Mouse (Mus musculus) liver, postnatal 0 days (tissue): ENCODE measurements around the gene Plekha6. TPM values are rescaled to one million over a fixed set of nuclear protein-coding genes. Genes with fewer than 3 reads are reported as not detected.

Experiments used
- ATAC-seq: fragments of 200-750 bp; cut with Nextera tagmentation; 2 replicates; pipeline ENCODE4 v1.8.0; 2017; ENCODE audit warnings: mild to moderate bottlenecking, moderate library complexity
- DNase-seq: peaks from one replicate; pipeline ENCODE4 v3.0.0-alpha.2; 2016
- H3K27ac ChIP-seq: fragments of 300-500 bp; sonication (generic); 2 replicates; pipeline ENCODE4 v1.5.1; 2014; ENCODE audit warnings: antibody characterized with exemption, moderate library complexity, mild to moderate bottlenecking, low read depth
- H3K27me3 ChIP-seq: fragments of 300-500 bp; sonication (generic); 2 replicates; pipeline ENCODE4 v1.6.1; 2014; ENCODE audit warnings: low read length, control low read depth, mixed read lengths; ENCODE audit not compliant: insufficient read depth
- H3K36me3 ChIP-seq: fragments of 300-500 bp; sonication (generic); replicated peaks from 2 replicates; pipeline ENCODE4 v1.6.1; 2014; ENCODE audit warnings: mild to moderate bottlenecking, control low read depth, low read length, moderate library complexity, mixed read lengths; ENCODE audit not compliant: insufficient read depth
- H3K4me1 ChIP-seq: fragments of 300-500 bp; sonication (generic); 2 replicates; pipeline ENCODE4 v1.6.1; 2014; ENCODE audit warnings: antibody characterized with exemption, mild to moderate bottlenecking, control low read depth; ENCODE audit not compliant: insufficient read depth
- H3K4me2 ChIP-seq: fragments of 300-500 bp; sonication (generic); 2 replicates; pipeline ENCODE4 v1.6.1; 2014; ENCODE audit warnings: low read depth, mild to moderate bottlenecking, low read length, moderate library complexity, mixed read lengths
- H3K4me3 ChIP-seq: fragments of 300-500 bp; sonication (generic); 2 replicates; pipeline ENCODE4 v1.5.1; 2014; ENCODE audit warnings: low read depth, low read length
- H3K9ac ChIP-seq: fragments of 300-500 bp; sonication (generic); replicated peaks from 2 replicates; pipeline ENCODE4 v1.6.1; 2014; ENCODE audit warnings: mild to moderate bottlenecking, moderate library complexity
- H3K9me3 ChIP-seq: fragments of 300-500 bp; sonication (generic); 2 replicates; pipeline ENCODE4 v1.6.1; 2016; ENCODE audit warnings: mild to moderate bottlenecking, control low read depth, low read length, mixed read lengths
- CTCF ChIP-seq: sonication (generic); IDR thresholded peaks from 2 replicates; pipeline ENCODE4 v1.5.1; 2016; ENCODE audit warnings: antibody characterized with exemption, low read depth
- EP300 ChIP-seq: IDR thresholded peaks from 2 replicates; pipeline ENCODE4 v1.6.1; 2016; ENCODE audit warnings: antibody characterized with exemption, low read depth, mild to moderate bottlenecking
- WGBS: fragments of 180-500 bp; shearing (Covaris S2); extraction: QIAGEN DNeasy Blood & Tissue Kit; methylation state at CpG from one replicate; pipeline ENCODE4 v1.1.7; 2014; ENCODE audit not compliant: insufficient replicate concordance; 5-methylcytosine and 5-hydroxymethylcytosine counted together
- polyA plus RNA-seq: library from polyadenylated mRNA; unstranded; fragments of >200 nt; fragmentation: Nextera tagmentation; extraction: Ambion mirVana; gene quantifications from 2 replicates; pipeline ENCODE4 v1.2.1, GENCODE M21; 2015

Gene Plekha6
- polyA plus RNA-seq, 1 experiment from 2014 or later = 3.8 TPM

GRCm38 (mm10) chr1:133245690-133246619 is 81.9 kb downstream of the Plekha6 start:
- Histone ChIP-seq H3K36me3 (no peaks in the 10 kb centered on the region), H3K27me3 (no peaks in the 10 kb centered on the region), H3K4me2 (peak overlapping the region; percentile 62), H3K4me1 (peaks cover 21% of the 10 kb centered on the region), H3K9ac (peak overlapping the region; percentile 59), H3K9me3 (no peaks in the 10 kb centered on the region), H3K4me3 (peak overlapping the region; percentile 45), H3K27ac (peak overlapping the region; percentile 90)
- DNase-seq (peak; percentile 70), ATAC-seq (peak; percentile 93)
- peak; percentile 82 for TF ChIP-seq EP300
- TF ChIP-seq CTCF = no peak
- WGBS = 29% methylated on average over 12 of the region's 12 CpGs

- peaks cover 23% of the 10 kb centered on the region for H3K4me1 ChIP-seq
- H3K9ac ChIP-seq = no peak overlapping the region; the same call in 1 of the 2 replicates
- H3K9me3 ChIP-seq = no peaks in the 10 kb centered on the region
- H3K27me3 ChIP-seq = no peaks in the 10 kb centered on the region
- DNase-seq (no peak), ATAC-seq (no peak)
- WGBS = 64% methylated on average over 5 of the region's 5 CpGs
- H3K36me3 ChIP-seq = no peaks in the 10 kb centered on the region
- no peak overlapping the region for H3K27ac ChIP-seq
- H3K4me2 ChIP-seq = peak overlapping the region; percentile 62
- no peak for TF ChIP-seq EP300
- TF ChIP-seq CTCF = no peak
- peak overlapping the region; percentile 45; the same call in 1 of the 2 replicates for H3K4me3 ChIP-seq
Measured at GRCm38 (mm10) chr1:133247189-133247588, 83.2 kb downstream of the Plekha6 start.

GRCm38 (mm10) chr1:133250761-133251160 is 86.8 kb downstream of the Plekha6 start:
- H3K27me3 ChIP-seq = no peaks in the 10 kb centered on the region

GRCm38 (mm10) chr1:133251625-133252034 is 87.6 kb downstream of the Plekha6 start:
- no peaks in the 10 kb centered on the region for H3K9me3 ChIP-seq
- H3K27me3 ChIP-seq = no peaks in the 10 kb centered on the region
- H3K9ac ChIP-seq = no peak overlapping the region
- TF ChIP-seq CTCF (no peak), EP300 (no peak)
- no peaks in the 10 kb centered on the region for H3K36me3 ChIP-seq
- H3K27ac ChIP-seq = peak overlapping the region; percentile 40; the same call in 1 of the 2 replicates
- ATAC-seq (no peak), DNase-seq (peak; percentile 31)
- 27% methylated on average over 5 of the region's 5 CpGs for WGBS
- no peak overlapping the region for H3K4me3 ChIP-seq
- peaks cover 22% of the 10 kb centered on the region for H3K4me1 ChIP-seq
- no peak overlapping the region for H3K4me2 ChIP-seq

More at GRCm38 (mm10) chr1:133250761-133251160, 86.8 kb downstream of the Plekha6 start:
- no peak overlapping the region for H3K4me3 ChIP-seq
- H3K9me3 ChIP-seq = no peaks in the 10 kb centered on the region
- DNase-seq = no peak
- TF ChIP-seq CTCF (no peak), EP300 (no peak)
- H3K4me1 ChIP-seq = peaks cover 14% of the 10 kb centered on the region
- no peaks in the 10 kb centered on the region for H3K36me3 ChIP-seq
- 79% methylated on average over 6 of the region's 6 CpGs for WGBS
- ATAC-seq = no peak
- no peak overlapping the region for H3K27ac ChIP-seq
- no peak overlapping the region for H3K4me2 ChIP-seq
- H3K9ac ChIP-seq = no peak overlapping the region

GRCm38 (mm10) chr1:133252251-133252650 is 88.2 kb downstream of the Plekha6 start:
- H3K36me3 ChIP-seq = no peaks in the 10 kb centered on the region
- no peak for DNase-seq
- H3K4me2 ChIP-seq = no peak overlapping the region
- peak overlapping the region; percentile 55 for H3K27ac ChIP-seq
- whole genome bisulfite sequencing = 58% methylated on average over 3 of the region's 3 CpGs
- TF ChIP-seq CTCF = no peak
- no peak for TF ChIP-seq EP300
- no peak overlapping the region for H3K4me3 ChIP-seq
- ATAC-seq = no peak
- H3K9ac ChIP-seq = no peak overlapping the region
- no peaks in the 10 kb centered on the region for H3K9me3 ChIP-seq
- H3K27me3 ChIP-seq = no peaks in the 10 kb centered on the region
- H3K4me1 ChIP-seq = peaks cover 19% of the 10 kb centered on the region

- Histone ChIP-seq H3K9me3 (no peaks in the 10 kb centered on the region), H3K27ac (peak overlapping the region; percentile 55), H3K4me2 (no peak overlapping the region), H3K36me3 (no peaks in the 10 kb centered on the region), H3K9ac (no peak overlapping the region), H3K4me3 (no peak overlapping the region), H3K27me3 (no peaks in the 10 kb centered on the region), H3K4me1 (peaks cover 16% of the 10 kb centered on the region)
- DNase-seq (no peak), ATAC-seq (no peak)
- TF ChIP-seq EP300 = no peak
- TF ChIP-seq CTCF = no peak
- WGBS = 56% methylated on average over 10 of the region's 10 CpGs
Measured at GRCm38 (mm10) chr1:133252801-133253531, 89.0 kb downstream of the Plekha6 start.
